Mouse (Mus musculus) embryonic fibroblast, embryonic 13.5 days (primary cell): Measurements from ENCODE around the gene Polr2a.

Experiments
- CTCF ChIP-seq: IDR thresholded peaks from 2 replicates; pipeline ENCODE4 v1.5.1; 2011; ENCODE audit warnings: mild to moderate bottlenecking, control low read depth, low read length, moderate library complexity, borderline replicate concordance; ENCODE audit not compliant: insufficient read depth
- POLR2A ChIP-seq: IDR thresholded peaks from 2 replicates; pipeline ENCODE4 v1.6.1; 2011; ENCODE audit warnings: low read depth, mild to moderate bottlenecking, control low read depth, low read length, moderate library complexity

GRCm38 (mm10) chr11:69761868-69762267 is 3.4 kb upstream of the Polr2a start, which contains the start of gene Slc35g3:
- no peak for TF ChIP-seq CTCF
- no peak for TF ChIP-seq POLR2A
